Mouse (Mus musculus): ENCODE data around the gene Trim66.

GRCm38 (mm10) chr7:109456563-109456962 is 51.4 kb downstream of the Trim66 start:
- TF ChIP-seq CTCF (IDR thresholded peaks at IDR 0.05; ENCODE audit: extremely low read depth, insufficient read depth, low read length) (no peak), POLR2A (IDR thresholded peaks at IDR 0.05; ENCODE audit: extremely low read depth, insufficient read depth, low read length) (no peak)
